Mouse (Mus musculus): ENCODE results near the gene Large1. TPM values are rescaled to one million over a fixed set of nuclear protein-coding genes. Genes with fewer than 3 reads are reported as not detected.

The Large1 gene
- total and polyA plus RNA-seq, 3 experiments, result not detected

DNA sequence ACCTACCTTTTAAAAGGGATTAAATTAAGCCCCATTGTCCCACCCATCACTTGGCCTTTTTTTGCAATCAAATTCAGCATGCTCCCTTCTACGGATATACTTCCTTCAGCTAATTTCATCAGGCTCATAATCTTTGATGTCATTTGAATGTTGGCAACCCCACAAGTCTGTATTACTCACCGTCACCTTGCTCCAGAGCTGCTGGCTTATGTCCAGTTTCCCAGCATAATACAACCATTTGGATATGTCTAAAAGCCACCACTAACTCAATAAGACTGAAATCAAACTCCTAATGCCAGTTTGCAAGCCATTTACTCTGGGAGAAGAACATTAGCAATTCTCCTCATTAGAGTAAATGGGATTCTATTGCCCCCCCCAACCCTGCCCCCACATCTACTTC lies 95.4 kb downstream of the Large1 start:
- DNase-seq (ENCODE audit: low read depth, low spot score), result no peak
- Histone ChIP-seq H3K27me3 (ENCODE audit: control insufficient read depth in 1 of 2, insufficient read depth in 2 of 2, low read length in 2 of 2) (no peaks in the 10 kb centered on the region), H3K79me2 (ENCODE audit: control insufficient read depth, insufficient read depth, low read length, poor library complexity) (no peaks in the 10 kb centered on the region), H3K36me3 (ENCODE audit: control insufficient read depth in 1 of 2, insufficient read depth in 2 of 2, low read length in 2 of 2) (no peaks in the 10 kb centered on the region), H3K9me3 (replicated peaks; ENCODE audit: insufficient read depth, low read length) (no peaks in the 10 kb centered on the region), H3K9ac (ENCODE audit: control insufficient read depth, low read depth, low read length, poor library complexity, severe bottlenecking) (no peak overlapping the region), H3K4me1 (ENCODE audit: control insufficient read depth in 1 of 2, insufficient read depth in 2 of 2, low read length in 2 of 2) (no peaks in the 10 kb centered on the region), H3K27ac (ENCODE audit: control insufficient read depth, low read depth, low read length) (no peak overlapping the region), H3K4me3 (ENCODE audit: control insufficient read depth in 1 of 2, insufficient read depth in 1 of 2, low read depth in 2 of 2, low read length in 2 of 2) (no peak overlapping the region)
- TF ChIP-seq POLR2AphosphoS2 (IDR thresholded peaks at IDR 0.05; ENCODE audit: low read length) (no peak), CTCF (IDR thresholded peaks at IDR 0.05 in 2 of 3, conservative IDR thresholded peaks at IDR 0.05 in 1 of 3; ENCODE audit: control insufficient read depth in 1 of 3, insufficient read depth in 1 of 3, low read depth in 2 of 3, low read length in 3 of 3, poor library complexity in 1 of 3, severe bottlenecking in 1 of 3) (no peak), GATA1 (IDR thresholded peaks at IDR 0.05; ENCODE audit: low read depth, low read length) (no peak), GABPA (IDR thresholded peaks at IDR 0.05; ENCODE audit: low read depth, low read length) (no peak), BHLHE40 (IDR thresholded peaks at IDR 0.05; ENCODE audit: borderline replicate concordance, low read depth, low read length) (no peak), ZMIZ1 (IDR thresholded peaks at IDR 0.05; ENCODE audit: low read depth, low read length) (no peak), MYB (IDR thresholded peaks at IDR 0.05; ENCODE audit: low read depth, low read length) (no peak), UBTF (IDR thresholded peaks at IDR 0.05; ENCODE audit: borderline replicate concordance, insufficient read depth, low read depth, low read length) (no peak), MEF2A (IDR thresholded peaks at IDR 0.05; ENCODE audit: extremely low read depth, insufficient replicate concordance, low read depth, low read length, poor library complexity, severe bottlenecking) (no peak)

DNA sequence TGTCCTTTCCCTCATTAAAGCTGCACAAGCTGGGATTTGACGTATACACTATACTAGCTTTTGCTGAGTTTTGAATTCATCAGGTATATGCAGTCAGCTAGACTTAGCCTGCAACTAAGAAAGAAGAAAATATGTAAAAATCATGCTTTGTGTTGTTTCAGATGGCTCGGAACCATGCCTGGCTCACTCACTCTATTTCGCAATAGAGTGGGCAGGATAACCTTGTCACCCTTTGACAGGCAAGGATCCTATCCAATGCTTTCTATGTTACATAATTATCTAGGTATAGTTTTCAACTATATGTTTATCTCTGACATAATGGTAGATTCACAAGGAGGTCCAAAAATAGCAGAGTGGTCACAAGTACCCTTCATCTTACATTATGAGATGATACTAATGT lies 109.2 kb downstream of the Large1 start:
- TF ChIP-seq GABPA (IDR thresholded peaks at IDR 0.05; ENCODE audit: low read depth, low read length), result no peak
- no peak for TF ChIP-seq BHLHE40 (IDR thresholded peaks at IDR 0.05; ENCODE audit: borderline replicate concordance, low read depth, low read length)
- no peak for TF ChIP-seq NELFE (IDR thresholded peaks at IDR 0.05; ENCODE audit: low read depth, low read length)
- no peak for TF ChIP-seq MEF2A (IDR thresholded peaks at IDR 0.05; ENCODE audit: extremely low read depth, insufficient replicate concordance, low read depth, low read length, poor library complexity, severe bottlenecking)
- TF ChIP-seq MAZ (IDR thresholded peaks at IDR 0.05; ENCODE audit: low read depth, low read length), result no peak
- H3K27me3 ChIP-seq (ENCODE audit: control insufficient read depth in 1 of 2, insufficient read depth in 2 of 2, low read length in 2 of 2), result no peaks in the 10 kb centered on the region
- no peak for DNase-seq (ENCODE audit: low read depth, low spot score)
- no peaks in the 10 kb centered on the region for H3K9me3 ChIP-seq (replicated peaks; ENCODE audit: insufficient read depth, low read length)
- no peaks in the 10 kb centered on the region for H3K36me3 ChIP-seq (ENCODE audit: control insufficient read depth in 1 of 2, insufficient read depth in 2 of 2, low read length in 2 of 2)
- H3K4me3 ChIP-seq (ENCODE audit: control insufficient read depth in 1 of 2, insufficient read depth in 1 of 2, low read depth in 2 of 2, low read length in 2 of 2), result no peak overlapping the region
- no peaks in the 10 kb centered on the region for H3K79me2 ChIP-seq (ENCODE audit: control insufficient read depth, insufficient read depth, low read length, poor library complexity)
- no peak overlapping the region for H3K27ac ChIP-seq (ENCODE audit: control insufficient read depth, low read depth, low read length)
- no peak overlapping the region for H3K9ac ChIP-seq (ENCODE audit: control insufficient read depth, low read depth, low read length, poor library complexity, severe bottlenecking)
- no peaks in the 10 kb centered on the region for H3K4me1 ChIP-seq (ENCODE audit: control insufficient read depth in 1 of 2, insufficient read depth in 2 of 2, low read length in 2 of 2)

DNA sequence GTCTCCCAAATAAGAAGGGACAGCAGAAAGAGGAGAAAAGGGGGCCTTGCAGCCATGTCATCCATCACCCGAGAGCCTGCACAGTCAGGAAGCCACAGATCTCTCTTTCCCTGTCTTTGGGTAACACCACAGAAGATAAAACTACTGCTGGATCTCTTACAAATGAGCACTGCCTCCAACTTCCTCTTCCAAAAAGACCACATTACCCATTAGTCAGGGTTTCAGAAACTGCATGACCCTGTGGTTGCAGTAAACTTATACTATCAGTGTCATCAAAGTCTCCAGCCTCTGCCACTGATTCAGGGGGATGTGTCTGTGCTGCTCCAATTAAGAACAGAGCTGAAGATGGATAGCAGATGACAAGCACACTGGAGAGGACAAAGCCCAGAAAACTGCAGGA lies 111.3 kb downstream of the Large1 start:
- H3K4me1 ChIP-seq (ENCODE audit: control insufficient read depth in 1 of 2, insufficient read depth in 2 of 2, low read length in 2 of 2), result no peaks in the 10 kb centered on the region
- H3K4me3 ChIP-seq (ENCODE audit: control insufficient read depth in 1 of 2, insufficient read depth in 1 of 2, low read depth in 2 of 2, low read length in 2 of 2), result no peak overlapping the region
- H3K27me3 ChIP-seq (ENCODE audit: control insufficient read depth in 1 of 2, insufficient read depth in 2 of 2, low read length in 2 of 2), result no peaks in the 10 kb centered on the region
- no peaks in the 10 kb centered on the region for H3K9me3 ChIP-seq (replicated peaks; ENCODE audit: insufficient read depth, low read length)
- TF ChIP-seq SIN3A (IDR thresholded peaks at IDR 0.05; ENCODE audit: low read length) (no peak), BHLHE40 (IDR thresholded peaks at IDR 0.05; ENCODE audit: borderline replicate concordance, low read depth, low read length) (no peak), CTCF (IDR thresholded peaks at IDR 0.05 in 2 of 3, conservative IDR thresholded peaks at IDR 0.05 in 1 of 3; ENCODE audit: control insufficient read depth in 1 of 3, insufficient read depth in 1 of 3, low read depth in 2 of 3, low read length in 3 of 3, poor library complexity in 1 of 3, severe bottlenecking in 1 of 3) (no peak), MXI1 (IDR thresholded peaks at IDR 0.05; ENCODE audit: low read depth, low read length) (no peak)
- no peak overlapping the region for H3K9ac ChIP-seq (ENCODE audit: control insufficient read depth, low read depth, low read length, poor library complexity, severe bottlenecking)
- H3K36me3 ChIP-seq (ENCODE audit: control insufficient read depth in 1 of 2, insufficient read depth in 2 of 2, low read length in 2 of 2), result no peaks in the 10 kb centered on the region
- no peak overlapping the region for H3K27ac ChIP-seq (ENCODE audit: control insufficient read depth, low read depth, low read length)
- no peak for DNase-seq (ENCODE audit: low read depth, low spot score)
- no peaks in the 10 kb centered on the region for H3K79me2 ChIP-seq (ENCODE audit: control insufficient read depth, insufficient read depth, low read length, poor library complexity)

Measured in MEL (cell line).